Mouse (Mus musculus): ENCODE measurements around the gene Aanat.

Gene Aanat

GRCm38 (mm10) chr11:116612554-116612953 lies 26.3 kb downstream of the Aanat start:
- no peak for DNase-seq

GRCm38 (mm10) chr11:116613234-116613633 lies 27.0 kb downstream of the Aanat start:
- DNase-seq = no peak

GRCm38 (mm10) chr11:116615735-116616437 lies 29.7 kb downstream of the Aanat start:
- DNase-seq = peak; percentile 68 to 76

GRCm38 (mm10) chr11:116616438-116617118 lies 30.3 kb downstream of the Aanat start:
- no peak for DNase-seq

- no peak for DNase-seq
These were observed 31.4 kb downstream of the Aanat start for GRCm38 (mm10) chr11:116617641-116618040.

GRCm38 (mm10) chr11:116618666-116619065 lies 32.4 kb downstream of the Aanat start:
- DNase-seq = no peak

GRCm38 (mm10) chr11:116619156-116619555 lies 32.9 kb downstream of the Aanat start:
- DNase-seq = peak; percentile 86

- no peak for DNase-seq
These were observed 33.3 kb downstream of the Aanat start for GRCm38 (mm10) chr11:116619561-116619960.

- no peak for DNase-seq
These were observed 33.8 kb downstream of the Aanat start for GRCm38 (mm10) chr11:116620073-116620472.

GRCm38 (mm10) chr11:116620559-116621253 lies 34.5 kb downstream of the Aanat start:
- no peak for DNase-seq

GRCm38 (mm10) chr11:116621258-116621704 lies 35.0 kb downstream of the Aanat start:
- DNase-seq = peak; percentile 87 to 92

GRCm38 (mm10) chr11:116623281-116624124 lies 37.3 kb downstream of the Aanat start:
- peak; percentile 55 to 68 for DNase-seq

- peak; percentile 85 to 92 for DNase-seq
These were observed 38.0 kb downstream of the Aanat start for GRCm38 (mm10) chr11:116624131-116624832.

- peak in 1 of 2 experiments; percentile 83 for DNase-seq
These were observed 39.1 kb downstream of the Aanat start for GRCm38 (mm10) chr11:116625081-116626000.

GRCm38 (mm10) chr11:116626299-116627071 lies 40.3 kb downstream of the Aanat start, which contains the start of gene Rhbdf2:
Gene Rhbdf2, minus strand, starts transcription at chr11:116627019.
- DNase-seq = no peak

GRCm38 (mm10) chr11:116627072-116628020 lies 41.1 kb downstream of the Aanat start:
- DNase-seq = peak in 1 of 2 experiments; percentile 76

- peak; percentile 89 to 92 for DNase-seq
These were observed 42.5 kb downstream of the Aanat start for GRCm38 (mm10) chr11:116628712-116629111.

GRCm38 (mm10) chr11:116629472-116629871 lies 43.2 kb downstream of the Aanat start:
- no peak for DNase-seq
